Mouse (Mus musculus) spleen, adult 2 months (tissue): ENCODE results near the gene Mob2. TPM values are rescaled to one million over a fixed set of nuclear protein-coding genes. Genes with fewer than 3 reads are reported as not detected.

Experiments
- DNase-seq, 2 experiments: peaks; one replicate each; pipeline versions ENCODE4 v3.0.0 to v3.0.0-alpha.2; 2012 to 2021; ENCODE audit warnings: low spot score in 2 of 2, low read depth in 1 of 2
- H3K27ac ChIP-seq: fragments of 200-500 bp; 2 replicates; pipeline ENCODE4 v1.5.1; 2012; ENCODE audit warnings: low read length, inconsistent platforms; ENCODE audit not compliant: insufficient read depth
- H3K27me3 ChIP-seq: fragments of 200-500 bp; 2 replicates; pipeline ENCODE4 v1.6.1; 2012; ENCODE audit warnings: mild to moderate bottlenecking, moderate library complexity, low read length, inconsistent platforms; ENCODE audit not compliant: control insufficient read depth, insufficient read depth
- H3K36me3 ChIP-seq: fragments of 200-500 bp; 2 replicates; pipeline ENCODE4 v1.6.1; 2012; ENCODE audit warnings: mild to moderate bottlenecking, low read length, inconsistent platforms; ENCODE audit not compliant: control insufficient read depth, insufficient read depth
- H3K4me1 ChIP-seq: fragments of 200-500 bp; 2 replicates; pipeline ENCODE4 v1.6.1; 2011; ENCODE audit warnings: inconsistent platforms; ENCODE audit not compliant: control insufficient read depth, insufficient read depth, insufficient read length
- H3K4me3 ChIP-seq: fragments of 200-500 bp; 2 replicates; pipeline ENCODE4 v1.5.1; 2011; ENCODE audit warnings: mild to moderate bottlenecking, inconsistent platforms; ENCODE audit not compliant: insufficient read depth, insufficient read length; ENCODE audit errors: extremely low read depth
- CTCF ChIP-seq: fragments of 200-500 bp; IDR thresholded peaks from 2 replicates; pipeline ENCODE4 v1.5.1; 2011; ENCODE audit warnings: mild to moderate bottlenecking, inconsistent platforms; ENCODE audit not compliant: insufficient read depth, insufficient read length, insufficient replicate concordance; ENCODE audit errors: extremely low read depth
- POLR2A ChIP-seq: fragments of 200-500 bp; IDR thresholded peaks from 2 replicates; pipeline ENCODE4 v1.6.1; 2011; ENCODE audit warnings: low read depth, low read length, inconsistent platforms
- WGBS: fragments of 180-500 bp; shearing (Covaris S2); methylation state at CpG from one replicate; pipeline ENCODE4 v1.1.7; 2018; 5-methylcytosine and 5-hydroxymethylcytosine counted together
- polyA plus RNA-seq: library from polyadenylated mRNA; depleted of rRNA; stranded (reverse); fragments of >200 nt; gene quantifications from 2 replicates; pipeline ENCODE4 v1.2.3, GENCODE M21; 2012

The Mob2 gene
- polyA plus RNA-seq, 1 experiment = 28.2 TPM

DNA sequence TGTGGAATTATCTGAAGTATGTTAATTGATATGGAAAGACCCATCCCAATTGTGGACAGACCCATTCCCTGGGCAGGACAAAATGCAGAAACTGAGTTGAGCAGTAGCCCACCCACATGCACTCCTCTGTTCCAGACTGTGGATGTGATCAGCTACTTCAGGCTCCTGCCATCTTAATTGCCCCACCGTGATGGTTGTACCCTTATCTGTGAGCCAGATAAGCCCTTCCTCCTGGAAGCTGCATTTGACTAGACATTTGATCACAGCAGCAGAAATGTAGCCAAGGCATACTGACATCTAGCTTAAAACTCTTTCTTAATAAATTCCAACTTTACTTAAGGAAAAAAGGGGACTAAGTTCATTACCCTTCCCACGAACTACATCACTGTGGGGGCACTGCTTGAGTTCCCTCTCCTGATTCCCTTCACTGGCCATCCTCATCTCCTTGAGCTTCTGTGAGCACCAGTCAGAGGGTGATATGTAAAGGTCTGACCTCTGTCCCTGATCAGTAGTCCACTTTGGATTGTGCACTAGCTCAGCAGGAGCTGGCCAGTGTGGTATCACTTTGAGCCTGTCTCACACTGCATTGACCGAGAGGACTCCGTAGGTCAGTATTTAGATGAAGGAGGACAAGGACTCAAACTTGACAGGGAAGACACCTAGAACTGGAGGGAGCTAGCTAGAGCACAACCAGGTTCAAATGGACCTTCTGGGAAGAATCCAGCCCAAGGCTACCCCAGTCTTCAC lies 25.5 kb upstream of the Mob2 start:
- Histone ChIP-seq H3K4me3 (no peak overlapping the region), H3K4me1 (no peaks in the 10 kb centered on the region), H3K27me3 (0 out of 2 replicates have a peak, but pooled peaks cover 3% of the 10 kb centered on the region), H3K36me3 (no peaks in the 10 kb centered on the region), H3K27ac (no peak overlapping the region; the same call in 1 of the 2 replicates)
- 83% methylated on average over 4 of the region's 4 CpGs for WGBS
- no peak for DNase-seq
- TF ChIP-seq POLR2A = no peak
- no peak for TF ChIP-seq CTCF

DNA sequence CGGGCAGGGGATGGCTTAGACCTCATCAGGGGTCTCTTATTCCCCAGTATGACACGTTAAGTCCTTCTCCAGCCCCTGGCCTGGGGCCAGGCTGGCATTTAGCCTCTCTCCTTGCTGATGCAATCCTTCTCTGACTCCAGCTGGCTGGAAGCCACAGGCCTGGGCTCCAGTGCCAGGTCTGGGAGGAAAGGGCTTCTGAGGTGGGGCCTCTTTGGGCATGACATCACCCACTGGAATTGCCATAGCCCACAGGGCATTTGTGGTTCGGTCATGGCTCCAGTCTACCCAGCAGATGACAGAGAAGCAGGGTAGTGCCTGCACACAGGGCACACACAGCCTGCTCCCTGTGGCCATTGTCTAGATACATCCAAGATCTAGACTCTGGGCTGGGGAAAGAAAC lies 24.0 kb upstream of the Mob2 start:
- H3K4me3 ChIP-seq = no peak overlapping the region
- no peak overlapping the region for H3K27ac ChIP-seq
- TF ChIP-seq CTCF (no peak), POLR2A (no peak)
- 74% methylated on average over 3 of the region's 3 CpGs for WGBS
- H3K36me3 ChIP-seq = no peaks in the 10 kb centered on the region
- H3K27me3 ChIP-seq = peaks cover 4% of the 10 kb centered on the region; the same call in 1 of the 2 replicates
- no peak for DNase-seq
- H3K4me1 ChIP-seq = no peaks in the 10 kb centered on the region

DNA sequence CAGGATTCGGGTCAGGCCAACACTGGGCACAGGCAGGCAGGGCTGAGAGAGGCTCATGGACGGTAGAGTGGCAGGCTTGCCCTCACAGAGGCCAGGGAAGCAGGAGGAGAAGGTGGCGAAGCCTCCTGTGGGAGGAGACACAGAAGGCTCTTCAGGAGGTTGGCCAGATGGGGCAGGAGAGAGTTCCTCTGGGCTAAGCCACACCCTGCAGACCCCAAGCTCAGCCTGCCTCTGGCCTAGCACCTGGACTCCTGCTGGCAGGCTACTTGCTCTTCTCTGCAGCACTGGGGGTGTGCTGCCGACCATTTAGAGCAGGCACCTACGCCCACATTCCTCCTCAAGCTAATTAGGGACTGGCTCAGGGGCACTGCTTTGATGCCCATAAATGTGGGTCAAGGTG lies 23.5 kb upstream of the Mob2 start:
- DNase-seq = no peak
- no peaks in the 10 kb centered on the region for H3K4me1 ChIP-seq
- H3K27me3 ChIP-seq = peaks cover 4% of the 10 kb centered on the region; the same call in 1 of the 2 replicates
- no peak overlapping the region for H3K27ac ChIP-seq
- 54% methylated on average over 5 of the region's 5 CpGs for WGBS
- H3K36me3 ChIP-seq = no peaks in the 10 kb centered on the region
- TF ChIP-seq POLR2A (no peak), CTCF (no peak)
- H3K4me3 ChIP-seq = no peak overlapping the region

DNA sequence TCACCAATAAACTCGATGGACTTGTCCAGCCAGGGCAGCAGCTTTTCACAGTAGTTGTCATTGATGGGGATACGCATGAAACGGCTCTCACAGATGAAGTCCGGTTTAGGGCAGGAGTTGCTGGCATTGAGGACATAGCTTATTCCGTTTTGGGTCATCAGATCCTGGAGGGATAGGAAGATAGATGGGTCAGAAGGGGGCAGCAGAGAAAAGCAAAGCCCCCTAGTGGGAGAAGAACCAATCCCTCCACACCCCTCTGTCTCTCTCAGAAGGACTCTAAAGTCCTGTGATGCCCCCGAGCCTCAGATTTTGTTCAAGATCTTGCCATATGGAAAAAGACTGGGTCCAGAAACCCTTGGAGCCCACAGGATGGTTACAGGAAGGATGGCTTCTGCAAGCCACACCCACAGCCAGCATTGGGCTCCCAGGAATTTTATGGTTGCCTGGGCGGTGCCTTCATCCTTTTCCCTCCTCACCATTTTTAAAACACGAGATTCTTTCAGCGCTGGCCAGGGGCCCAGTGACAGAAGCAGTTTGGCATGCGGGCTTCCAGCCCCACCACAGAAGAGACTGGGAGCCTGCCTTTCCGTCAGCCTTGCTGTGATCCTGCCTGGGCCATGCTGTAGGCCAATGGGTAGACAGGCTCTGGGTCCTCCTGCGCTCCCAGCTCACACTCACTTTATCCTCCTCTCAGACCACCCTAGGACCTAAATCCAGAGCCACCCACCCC lies 22.9 kb upstream of the Mob2 start:
- no peak overlapping the region for H3K4me3 ChIP-seq
- H3K36me3 ChIP-seq = no peaks in the 10 kb centered on the region
- peaks cover 2% of the 10 kb centered on the region; the same call in 1 of the 2 replicates for H3K27me3 ChIP-seq

DNA sequence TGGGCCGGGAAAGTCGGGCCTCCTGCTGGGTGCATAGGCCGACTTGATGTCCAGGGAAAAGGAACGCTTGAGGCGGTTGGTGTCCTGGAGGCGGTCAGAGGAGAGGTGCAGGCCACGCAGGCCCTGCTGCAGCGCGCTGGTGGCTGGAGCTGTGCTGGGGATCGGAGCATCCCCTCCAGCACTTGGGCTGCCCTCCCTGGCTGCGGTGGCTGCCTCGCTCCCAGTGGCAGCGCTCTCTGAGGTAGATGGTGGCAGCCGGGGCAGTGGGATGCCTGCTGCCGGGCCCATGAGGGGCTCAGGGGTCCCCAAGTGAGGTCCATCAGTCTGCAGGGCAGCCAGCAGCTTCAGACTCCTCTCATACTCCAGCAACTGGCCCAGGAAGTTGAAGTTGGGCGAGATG lies 21.7 kb upstream of the Mob2 start:
- no peaks in the 10 kb centered on the region for H3K4me1 ChIP-seq
- WGBS = 58% methylated on average over 16 of the region's 16 CpGs
- TF ChIP-seq CTCF (no peak), POLR2A (no peak)
- DNase-seq = no peak
- no peak overlapping the region for H3K27ac ChIP-seq
- peaks cover 2% of the 10 kb centered on the region; the same call in 1 of the 2 replicates for H3K27me3 ChIP-seq
- H3K36me3 ChIP-seq = no peaks in the 10 kb centered on the region
- H3K4me3 ChIP-seq = no peak overlapping the region

More for the DNA sequence above, 22.9 kb upstream of the Mob2 start:
- Histone ChIP-seq H3K4me1 (no peaks in the 10 kb centered on the region), H3K27ac (no peak overlapping the region)
- no peak for DNase-seq
- TF ChIP-seq POLR2A (no peak), CTCF (no peak)
- 41% methylated on average over 12 of the region's 12 CpGs for WGBS

DNA sequence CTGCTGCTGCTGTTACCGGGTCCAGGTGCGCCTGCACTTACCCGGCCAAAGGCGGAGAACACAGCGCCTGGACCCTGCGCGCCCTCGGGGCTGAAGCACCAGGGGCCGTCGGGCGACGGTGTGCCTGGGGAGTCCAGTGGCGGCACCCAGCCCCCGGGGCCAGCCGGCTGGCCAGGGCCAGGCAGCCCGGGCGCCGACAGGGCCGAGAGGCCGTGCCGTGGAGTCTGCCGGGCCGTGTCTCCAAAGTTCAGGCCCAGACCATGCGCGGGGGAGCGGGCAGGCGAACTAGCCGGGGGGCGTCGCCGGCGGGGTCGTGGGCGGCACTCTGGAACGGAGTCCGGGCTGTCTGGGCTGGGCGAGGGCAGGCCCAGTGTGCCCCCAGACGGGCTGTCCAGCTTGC lies 21.3 kb upstream of the Mob2 start:
- TF ChIP-seq CTCF = no peak
- no peak for TF ChIP-seq POLR2A
- Histone ChIP-seq H3K36me3 (no peaks in the 10 kb centered on the region), H3K27ac (no peak overlapping the region), H3K4me3 (no peak overlapping the region), H3K27me3 (peaks cover 2% of the 10 kb centered on the region; the same call in 1 of the 2 replicates), H3K4me1 (no peaks in the 10 kb centered on the region)
- no peak for DNase-seq
- 29% methylated on average over 38 of the region's 38 CpGs for WGBS
